Mouse (Mus musculus): Measurements from ENCODE around the gene Prune1.
A peak's percentile ranks its signal among the peaks of the same experiment; 100 is the strongest.

Prune1 gene

GRCm38 (mm10) chr3:95239022-95239421, 42.9 kb downstream of the Prune1 start:
- no peak for DNase-seq (ENCODE audit: extremely low spot score, low spot score)

- DNase-seq (ENCODE audit: extremely low spot score, low spot score): no peak
Observed at GRCm38 (mm10) chr3:95237541-95238099, 44.3 kb downstream of the Prune1 start.

GRCm38 (mm10) chr3:95235386-95236301, 46.2 kb downstream of the Prune1 start:
- DNase-seq (ENCODE audit: extremely low spot score, low spot score): no peak

GRCm38 (mm10) chr3:95233303-95233980, 48.4 kb downstream of the Prune1 start:
- no peak for DNase-seq (ENCODE audit: extremely low spot score, low spot score)

GRCm38 (mm10) chr3:95232771-95233170, 49.1 kb downstream of the Prune1 start:
- no peak for DNase-seq (ENCODE audit: extremely low spot score, low spot score)

- no peak for DNase-seq (ENCODE audit: extremely low spot score, low spot score)
Observed at GRCm38 (mm10) chr3:95231298-95232221, 50.3 kb downstream of the Prune1 start, which contains the start of gene Mllt11. TSS of gene Mllt11 (minus strand) at chr3:95232171.

GRCm38 (mm10) chr3:95230495-95231297, 51.2 kb downstream of the Prune1 start:
- peak; percentile 24 for DNase-seq (ENCODE audit: extremely low spot score, low spot score)

- DNase-seq (ENCODE audit: extremely low spot score, low spot score): peak; percentile 57
Observed at GRCm38 (mm10) chr3:95229781-95230494, 51.9 kb downstream of the Prune1 start.

GRCm38 (mm10) chr3:95228894-95229780, 52.7 kb downstream of the Prune1 start:
- DNase-seq (ENCODE audit: extremely low spot score, low spot score): peak; percentile 59

GRCm38 (mm10) chr3:95228148-95228893, 53.6 kb downstream of the Prune1 start, which contains the start of gene Cdc42se1:
TSS of gene Cdc42se1 (plus strand) at chr3:95228732.
- DNase-seq (ENCODE audit: extremely low spot score, low spot score): peak; percentile 88

- DNase-seq (ENCODE audit: extremely low spot score, low spot score): no peak
Observed at GRCm38 (mm10) chr3:95227214-95227613, 54.7 kb downstream of the Prune1 start.

- DNase-seq (ENCODE audit: extremely low spot score, low spot score): no peak
Observed at GRCm38 (mm10) chr3:95224295-95224694, 57.6 kb downstream of the Prune1 start.

GRCm38 (mm10) chr3:95223041-95223440, 58.8 kb downstream of the Prune1 start:
- DNase-seq (ENCODE audit: extremely low spot score, low spot score): no peak

- peak; percentile 30 for DNase-seq (ENCODE audit: extremely low spot score, low spot score)
Observed at GRCm38 (mm10) chr3:95218466-95219137, 63.3 kb downstream of the Prune1 start.

- DNase-seq (ENCODE audit: extremely low spot score, low spot score): peak; percentile 95
Observed at GRCm38 (mm10) chr3:95217255-95218134, 64.4 kb downstream of the Prune1 start, which contains the start of gene Gabpb2. TSS of gene Gabpb2 (minus strand) at chr3:95217916.

- no peak for DNase-seq (ENCODE audit: extremely low spot score, low spot score)
Observed at GRCm38 (mm10) chr3:95216655-95217254, 65.1 kb downstream of the Prune1 start.

Measured in neural tube, embryonic 10.5 days (tissue).